Mouse (Mus musculus): Measurements from ENCODE around the gene Ptpn3. TPM values are rescaled to one million over a fixed set of nuclear protein-coding genes. Genes with fewer than 3 reads are reported as not detected.

The Ptpn3 gene
- 9.4 and 10.4 TPM in 2 replicates for polyA plus RNA-seq (2015; fragmentation: Nextera tagmentation; extraction: Ambion mirVana)

- peak within 1 kb of the TSS; percentile 96 for H3K4me3 ChIP-seq (replicated peaks)
- peak within 1 kb of the TSS; percentile 90 for H3K9ac ChIP-seq
- H3K4me2 ChIP-seq (replicated peaks), result peak within 1 kb of the TSS; percentile 90
- no peaks in the 10 kb centered on the region for H3K9me3 ChIP-seq
- peak within 1 kb of the TSS; percentile 86 for H3K27ac ChIP-seq
- H3K36me3 ChIP-seq, result no peaks in the 10 kb centered on the region
- peaks cover 23% of the 10 kb centered on the region for H3K4me1 ChIP-seq (replicated peaks)
- peak; percentile 88 for ATAC-seq
- WGBS, result under 1% methylated on average over 42 of the region's 42 CpGs
- H3K27me3 ChIP-seq (replicated peaks), result no peaks in the 10 kb centered on the region
These were observed at the start of gene Ptpn3 for GRCm38 (mm10) chr4:57301410-57302313. Gene Ptpn3 (minus strand): TSS chr4:57301837.

GRCm38 (mm10) chr4:57350541-57350940, 48.9 kb upstream of the Ptpn3 start:
- no peak for ATAC-seq
- no peak overlapping the region for H3K27ac ChIP-seq
- no peaks in the 10 kb centered on the region for H3K27me3 ChIP-seq (replicated peaks)
- 90% methylated on average over 2 of the region's 2 CpGs for WGBS
- H3K9ac ChIP-seq, result no peak overlapping the region
- H3K36me3 ChIP-seq, result no peaks in the 10 kb centered on the region
- H3K4me3 ChIP-seq (replicated peaks), result no peak overlapping the region
- peaks cover 3% of the 10 kb centered on the region; the same call in 1 of the 2 replicates for H3K9me3 ChIP-seq
- no peak overlapping the region for H3K4me2 ChIP-seq (replicated peaks)
- H3K4me1 ChIP-seq (replicated peaks), result no peaks in the 10 kb centered on the region

GRCm38 (mm10) chr4:57343996-57344395, 42.4 kb upstream of the Ptpn3 start:
- Histone ChIP-seq H3K27ac (no peak overlapping the region), H3K36me3 (no peaks in the 10 kb centered on the region), H3K9me3 (peaks cover 3% of the 10 kb centered on the region; the same call in 1 of the 2 replicates), H3K4me2 (replicated peaks) (no peak overlapping the region), H3K4me3 (replicated peaks) (no peak overlapping the region), H3K9ac (no peak overlapping the region), H3K27me3 (replicated peaks) (no peaks in the 10 kb centered on the region), H3K4me1 (replicated peaks) (no peaks in the 10 kb centered on the region)
- no peak for ATAC-seq
- 98% methylated on average over 7 of the region's 7 CpGs for WGBS

DNA sequence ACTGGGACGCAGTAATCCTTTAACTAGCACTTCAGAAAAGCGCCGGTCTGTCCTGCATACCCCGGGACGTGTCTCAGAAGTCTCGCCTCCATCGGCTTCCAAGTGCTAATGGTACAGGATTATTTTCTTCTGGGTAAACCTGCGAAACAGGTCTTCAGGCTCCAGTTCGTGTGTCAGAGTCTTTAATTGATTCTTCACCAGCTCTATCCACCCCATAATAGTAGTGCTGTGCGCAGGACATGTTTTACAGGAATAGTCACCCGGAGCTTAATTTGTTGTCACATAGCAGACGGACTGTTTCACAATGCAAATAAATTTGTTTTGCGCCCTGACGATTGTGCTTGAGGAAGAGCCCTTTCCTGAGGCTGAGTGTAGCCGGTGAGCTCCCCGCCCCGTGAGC, 37.3 kb upstream of the Ptpn3 start:
- no peak overlapping the region for H3K27ac ChIP-seq
- peak overlapping the region; percentile 14; the same call in 1 of the 2 replicates for H3K4me2 ChIP-seq (replicated peaks)
- 63% methylated on average over 17 of the region's 17 CpGs for WGBS

DNA sequence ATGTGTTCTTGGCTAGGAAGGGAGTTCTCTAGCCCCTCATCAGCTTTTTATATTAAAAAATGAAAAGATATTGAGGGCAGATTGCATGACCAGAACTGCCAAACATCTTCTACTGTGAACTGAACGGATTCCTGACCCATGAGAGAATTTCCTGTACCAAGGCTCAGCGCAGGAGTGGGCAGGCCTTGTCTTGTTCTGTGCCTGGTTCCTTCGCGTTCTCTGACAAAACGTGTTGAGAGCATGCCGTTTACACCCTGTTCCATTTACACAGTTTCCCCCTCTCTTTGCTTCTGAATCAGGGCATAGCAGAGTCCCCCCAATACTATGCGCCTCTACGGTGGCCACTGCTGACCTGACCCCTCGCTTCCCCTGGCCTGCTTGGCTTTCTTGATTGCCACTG, 36.4 kb upstream of the Ptpn3 start:
- H3K27me3 ChIP-seq (replicated peaks), result no peaks in the 10 kb centered on the region
- H3K4me3 ChIP-seq (replicated peaks), result no peak overlapping the region
- no peak for ATAC-seq
- no peak overlapping the region for H3K9ac ChIP-seq
- no peaks in the 10 kb centered on the region for H3K36me3 ChIP-seq
- no peak overlapping the region for H3K4me2 ChIP-seq (replicated peaks)
- H3K4me1 ChIP-seq (replicated peaks), result no peaks in the 10 kb centered on the region
- no peak overlapping the region for H3K27ac ChIP-seq
- no peaks in the 10 kb centered on the region for H3K9me3 ChIP-seq
- WGBS, result 78% methylated on average over 9 of the region's 9 CpGs

More for the DNA sequence above, 37.3 kb upstream of the Ptpn3 start:
- no peaks in the 10 kb centered on the region for H3K9me3 ChIP-seq
- no peaks in the 10 kb centered on the region for H3K36me3 ChIP-seq
- H3K4me3 ChIP-seq (replicated peaks), result no peak overlapping the region
- 0 out of 2 replicates have a peak, but pooled peaks have one; percentile 34 for ATAC-seq
- H3K9ac ChIP-seq, result no peak overlapping the region
- no peaks in the 10 kb centered on the region for H3K4me1 ChIP-seq (replicated peaks)
- no peaks in the 10 kb centered on the region for H3K27me3 ChIP-seq (replicated peaks)

GRCm38 (mm10) chr4:57335000-57335666, 33.5 kb upstream of the Ptpn3 start:
- Histone ChIP-seq H3K36me3 (no peaks in the 10 kb centered on the region), H3K27ac (no peak overlapping the region), H3K4me2 (replicated peaks) (no peak overlapping the region), H3K9ac (no peak overlapping the region), H3K27me3 (replicated peaks) (no peaks in the 10 kb centered on the region), H3K4me1 (replicated peaks) (no peaks in the 10 kb centered on the region), H3K9me3 (no peaks in the 10 kb centered on the region), H3K4me3 (replicated peaks) (no peak overlapping the region)
- no peak for ATAC-seq
- 56% methylated on average over 9 of the region's 9 CpGs for WGBS

GRCm38 (mm10) chr4:57333926-57334548, 32.4 kb upstream of the Ptpn3 start:
- no peak overlapping the region for H3K9ac ChIP-seq
- no peak overlapping the region for H3K27ac ChIP-seq
- WGBS, result 69% methylated on average over 12 of the region's 12 CpGs
- no peak for ATAC-seq
- H3K4me2 ChIP-seq (replicated peaks), result no peak overlapping the region
- H3K4me1 ChIP-seq (replicated peaks), result no peaks in the 10 kb centered on the region
- no peak overlapping the region for H3K4me3 ChIP-seq (replicated peaks)
- H3K27me3 ChIP-seq (replicated peaks), result no peaks in the 10 kb centered on the region
- H3K9me3 ChIP-seq, result no peaks in the 10 kb centered on the region
- H3K36me3 ChIP-seq, result no peaks in the 10 kb centered on the region

GRCm38 (mm10) chr4:57332511-57332910, 30.9 kb upstream of the Ptpn3 start:
- Histone ChIP-seq H3K4me2 (replicated peaks) (no peak overlapping the region), H3K9me3 (no peaks in the 10 kb centered on the region), H3K27me3 (replicated peaks) (no peaks in the 10 kb centered on the region), H3K36me3 (no peaks in the 10 kb centered on the region), H3K27ac (no peak overlapping the region), H3K9ac (no peak overlapping the region), H3K4me3 (replicated peaks) (no peak overlapping the region), H3K4me1 (replicated peaks) (no peaks in the 10 kb centered on the region)
- ATAC-seq, result no peak
- WGBS, result 73% methylated on average over 3 of the region's 3 CpGs

DNA sequence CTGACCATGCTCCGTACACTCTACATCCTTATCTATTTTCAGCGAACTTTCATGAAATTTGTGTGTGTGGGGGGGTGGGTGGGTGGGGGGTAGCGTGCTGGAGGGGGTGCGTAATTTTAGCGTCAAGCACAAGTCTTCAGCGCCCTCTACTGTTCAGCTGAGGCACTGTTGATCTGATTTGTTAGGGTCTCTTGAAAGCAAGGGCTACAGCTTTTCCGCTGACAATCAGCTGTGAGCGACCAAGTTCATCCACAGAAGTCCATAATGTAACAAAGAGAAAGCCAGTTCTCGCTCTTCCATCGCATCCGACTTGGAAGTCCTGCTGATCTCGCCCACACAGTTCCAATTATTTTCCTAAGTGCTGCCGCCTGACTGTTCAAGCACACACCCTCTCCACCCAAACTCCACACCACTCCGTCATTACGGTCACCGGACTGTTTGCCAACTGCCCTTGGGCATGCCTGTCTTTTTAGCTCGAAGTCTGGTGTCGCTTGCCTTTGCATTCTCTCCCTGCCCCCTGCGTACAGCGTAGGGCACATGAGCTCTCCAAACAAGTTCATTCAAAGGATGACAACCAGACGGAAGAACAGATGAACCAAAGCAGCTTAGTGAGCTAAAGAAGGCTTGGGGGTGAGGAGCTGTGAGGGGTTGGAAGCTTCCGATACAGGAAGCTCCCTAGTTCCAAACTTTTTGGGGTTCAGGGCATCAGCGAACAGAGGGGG, 19.1 kb upstream of the Ptpn3 start:
- H3K4me2 ChIP-seq (replicated peaks), result no peak overlapping the region
- H3K36me3 ChIP-seq, result no peaks in the 10 kb centered on the region
- no peaks in the 10 kb centered on the region for H3K9me3 ChIP-seq
- no peak for ATAC-seq
- no peak overlapping the region for H3K27ac ChIP-seq
- no peak overlapping the region for H3K4me3 ChIP-seq (replicated peaks)
- H3K27me3 ChIP-seq (replicated peaks), result no peaks in the 10 kb centered on the region
- 39% methylated on average over 23 of the region's 23 CpGs for WGBS
- H3K9ac ChIP-seq, result no peak overlapping the region
- peaks cover 17% of the 10 kb centered on the region for H3K4me1 ChIP-seq (replicated peaks)

DNA sequence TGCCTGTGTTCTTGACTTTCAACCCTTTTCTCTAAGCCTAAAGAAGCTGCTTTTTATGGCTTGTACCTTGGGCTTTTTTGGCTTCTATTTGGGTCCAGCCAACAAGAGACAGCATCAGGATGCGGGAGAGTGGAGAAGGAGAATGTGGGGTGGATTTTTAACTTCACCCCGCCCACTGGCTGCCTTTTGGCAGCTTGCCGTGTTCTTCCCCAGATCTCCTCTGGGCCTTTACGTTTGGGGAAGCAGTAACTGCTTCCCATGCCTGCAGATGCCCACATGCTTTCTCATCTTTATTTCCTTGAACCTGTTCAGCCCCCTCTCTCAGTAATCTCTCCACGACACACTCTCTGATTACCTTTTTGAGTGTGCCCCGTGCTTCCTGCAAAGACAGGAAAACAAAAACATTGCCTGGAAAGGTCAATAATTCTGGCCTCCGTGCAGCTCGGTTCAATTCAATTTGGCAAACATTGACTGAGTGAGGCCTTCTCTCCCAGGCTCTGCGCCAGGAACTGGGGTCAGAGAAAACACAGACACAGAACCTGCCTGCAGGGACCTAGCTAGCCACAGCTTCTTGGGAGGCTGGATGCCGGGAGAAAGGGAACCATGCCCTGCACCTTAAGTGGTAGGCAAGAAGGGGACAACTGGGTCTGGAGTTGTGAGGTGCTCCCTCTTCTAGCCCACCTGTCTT, 17.0 kb upstream of the Ptpn3 start:
- ATAC-seq, result peak; percentile 48
- Histone ChIP-seq H3K4me1 (replicated peaks) (peaks cover 17% of the 10 kb centered on the region), H3K4me2 (replicated peaks) (peak overlapping the region; percentile 9), H3K9ac (no peak overlapping the region), H3K27me3 (replicated peaks) (no peaks in the 10 kb centered on the region), H3K36me3 (no peaks in the 10 kb centered on the region), H3K4me3 (replicated peaks) (no peak overlapping the region), H3K27ac (peak overlapping the region; percentile 10; the same call in 1 of the 2 replicates), H3K9me3 (no peaks in the 10 kb centered on the region)
- 11% methylated on average over 10 of the region's 10 CpGs for WGBS

All from intestine, embryonic 15.5 days (tissue).